Mouse (Mus musculus): Measurements from ENCODE around the gene Msx1. TPM values are rescaled to one million over a fixed set of nuclear protein-coding genes. Genes with fewer than 3 reads are reported as not detected.

Gene Msx1
- total and polyA plus RNA-seq, 2 experiments from 2014 or later: 7.4 to 17.2 TPM

DNA sequence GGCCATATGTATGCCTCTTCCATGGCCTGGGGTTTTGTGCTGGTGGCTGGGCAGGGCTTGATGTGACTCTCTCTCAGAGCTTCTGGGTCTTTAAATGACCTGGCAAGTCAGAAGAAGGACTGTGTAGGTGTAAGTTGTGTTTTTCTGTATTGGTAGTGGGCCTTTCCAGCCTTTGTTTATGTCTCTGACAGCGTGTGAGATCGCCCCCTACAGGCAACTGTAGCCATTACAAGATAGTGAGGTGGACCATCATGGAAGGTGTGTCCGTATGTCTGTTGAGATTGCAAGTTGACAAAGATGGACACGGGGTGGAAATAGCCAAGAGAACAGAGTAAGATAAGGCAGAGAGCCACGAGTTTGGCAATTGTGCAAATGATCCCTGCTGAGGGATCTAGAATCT is 32.2 kb downstream of the Msx1 start:
- H3K4me3 ChIP-seq (ENCODE audit: low read depth, low read length): no peak overlapping the region
- no peak; the same call in 1 of the 2 replicates for TF ChIP-seq CTCF (IDR thresholded peaks at IDR 0.05; ENCODE audit: low read depth)
- H3K4me2 ChIP-seq (ENCODE audit: low read depth): no peak overlapping the region
- 55% methylated on average over 5 of the region's 5 CpGs for WGBS
- H3K36me3 ChIP-seq (ENCODE audit: insufficient read depth): no peaks in the 10 kb centered on the region
- H3K27ac ChIP-seq (ENCODE audit: low read depth, low read length): no peak overlapping the region
- no peaks in the 10 kb centered on the region for H3K4me1 ChIP-seq (ENCODE audit: insufficient read depth)
- no peaks in the 10 kb centered on the region for H3K27me3 ChIP-seq (ENCODE audit: insufficient read depth, low read length)
- DNase-seq (no peak), ATAC-seq (no peak)
- H3K9ac ChIP-seq: no peak overlapping the region
- H3K9me3 ChIP-seq (ENCODE audit: low read length): no peaks in the 10 kb centered on the region

DNA sequence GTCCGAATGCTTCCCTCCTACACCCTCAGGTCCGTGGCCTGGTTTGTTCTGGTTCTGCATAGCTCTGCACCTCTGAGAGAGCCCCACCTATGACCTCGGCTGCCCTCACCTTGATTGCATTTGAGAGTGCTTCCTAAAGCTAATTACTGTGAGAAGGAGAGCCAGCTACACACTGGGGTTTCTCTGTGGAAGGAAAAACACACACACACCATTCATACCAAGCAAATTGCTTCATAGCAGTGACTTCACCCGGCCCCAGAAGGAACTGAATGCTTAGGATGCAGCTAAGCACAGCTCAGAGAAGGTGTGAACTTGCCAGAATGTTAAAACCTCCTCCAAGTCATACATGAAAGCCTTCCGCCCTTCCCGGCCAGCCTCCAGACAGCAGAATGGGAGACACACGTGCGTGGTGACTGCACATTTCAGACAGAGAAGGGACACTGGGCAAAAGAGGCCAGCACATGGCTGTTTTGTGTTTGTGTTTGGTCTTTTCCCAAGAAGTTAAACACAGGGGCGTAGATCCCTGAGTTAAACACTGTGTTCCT is 39.5 kb downstream of the Msx1 start:
- Histone ChIP-seq H3K9me3 (ENCODE audit: low read length) (no peaks in the 10 kb centered on the region), H3K4me1 (ENCODE audit: insufficient read depth) (no peaks in the 10 kb centered on the region), H3K36me3 (ENCODE audit: insufficient read depth) (no peaks in the 10 kb centered on the region), H3K4me2 (ENCODE audit: low read depth) (no peak overlapping the region), H3K27ac (ENCODE audit: low read depth, low read length) (no peak overlapping the region), H3K27me3 (ENCODE audit: insufficient read depth, low read length) (no peaks in the 10 kb centered on the region; the same call in 1 of the 2 replicates), H3K4me3 (ENCODE audit: low read depth, low read length) (no peak overlapping the region), H3K9ac (no peak overlapping the region)
- DNase-seq (no peak), ATAC-seq (no peak)
- 67% methylated on average over 9 of the region's 9 CpGs for WGBS
- no peak for TF ChIP-seq CTCF (IDR thresholded peaks at IDR 0.05; ENCODE audit: low read depth)

DNA sequence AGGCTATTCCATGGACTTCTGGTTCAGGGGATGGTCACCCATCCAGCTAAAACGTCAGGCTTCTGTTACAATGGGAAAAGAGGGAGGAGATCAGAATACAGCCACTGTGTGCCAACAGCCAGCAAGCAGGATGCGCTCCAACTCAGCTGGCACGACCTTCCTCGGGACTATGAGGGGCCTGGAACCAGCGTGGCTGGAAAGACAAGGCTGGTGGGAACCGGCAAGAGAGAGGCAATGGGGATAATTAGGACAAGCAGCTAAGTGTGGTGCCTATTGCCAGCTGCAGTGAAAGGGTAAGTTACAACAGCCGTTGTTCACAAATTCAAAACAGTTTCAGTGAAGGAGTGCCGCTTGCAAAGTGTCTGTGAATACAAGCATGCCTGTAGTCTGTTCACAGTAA is 41.1 kb downstream of the Msx1 start:
- peak; percentile 32 for DNase-seq
- no peaks in the 10 kb centered on the region for H3K9me3 ChIP-seq (ENCODE audit: low read length)
- H3K27me3 ChIP-seq (ENCODE audit: insufficient read depth, low read length): no peaks in the 10 kb centered on the region; the same call in 1 of the 2 replicates
- no peak overlapping the region for H3K4me3 ChIP-seq (ENCODE audit: low read depth, low read length)
- no peak overlapping the region for H3K27ac ChIP-seq (ENCODE audit: low read depth, low read length)
- ATAC-seq: peak; percentile 69
- WGBS: 35% methylated on average over 8 of the region's 8 CpGs
- no peak overlapping the region for H3K4me2 ChIP-seq (ENCODE audit: low read depth)
- H3K9ac ChIP-seq: no peak overlapping the region
- TF ChIP-seq CTCF (IDR thresholded peaks at IDR 0.05; ENCODE audit: low read depth): no peak
- H3K4me1 ChIP-seq (ENCODE audit: insufficient read depth): no peaks in the 10 kb centered on the region
- H3K36me3 ChIP-seq (ENCODE audit: insufficient read depth): no peaks in the 10 kb centered on the region

DNA sequence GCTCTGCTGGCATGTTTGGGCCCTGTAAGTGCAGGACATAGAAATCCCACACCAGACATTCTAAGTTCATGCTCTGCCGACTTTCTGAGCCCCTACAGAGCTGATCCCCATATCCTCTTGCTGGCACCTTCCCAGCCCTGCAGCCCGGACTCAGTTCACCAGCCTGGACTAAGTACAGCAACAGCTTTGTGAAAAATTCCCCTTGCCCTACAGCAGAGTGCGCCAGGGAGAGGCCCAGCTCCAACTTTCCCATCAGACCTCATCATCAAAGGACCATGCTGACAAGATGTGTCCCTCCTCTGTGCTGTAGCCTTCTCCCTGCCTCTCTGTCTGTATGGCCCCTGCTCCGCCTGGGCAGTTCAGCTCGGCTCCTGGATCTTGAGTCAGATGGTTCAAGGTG is 48.7 kb downstream of the Msx1 start:
- Histone ChIP-seq H3K4me1 (ENCODE audit: insufficient read depth) (no peaks in the 10 kb centered on the region), H3K4me2 (ENCODE audit: low read depth) (no peak overlapping the region), H3K36me3 (ENCODE audit: insufficient read depth) (no peaks in the 10 kb centered on the region), H3K27me3 (ENCODE audit: insufficient read depth, low read length) (peaks cover 8% of the 10 kb centered on the region; the same call in 1 of the 2 replicates), H3K9ac (no peak overlapping the region), H3K27ac (ENCODE audit: low read depth, low read length) (no peak overlapping the region), H3K4me3 (ENCODE audit: low read depth, low read length) (no peak overlapping the region), H3K9me3 (ENCODE audit: low read length) (no peaks in the 10 kb centered on the region)
- ATAC-seq (no peak), DNase-seq (no peak)
- TF ChIP-seq CTCF (IDR thresholded peaks at IDR 0.05; ENCODE audit: low read depth): peak; percentile 36
- 39% methylated on average over 5 of the region's 5 CpGs for WGBS

DNA sequence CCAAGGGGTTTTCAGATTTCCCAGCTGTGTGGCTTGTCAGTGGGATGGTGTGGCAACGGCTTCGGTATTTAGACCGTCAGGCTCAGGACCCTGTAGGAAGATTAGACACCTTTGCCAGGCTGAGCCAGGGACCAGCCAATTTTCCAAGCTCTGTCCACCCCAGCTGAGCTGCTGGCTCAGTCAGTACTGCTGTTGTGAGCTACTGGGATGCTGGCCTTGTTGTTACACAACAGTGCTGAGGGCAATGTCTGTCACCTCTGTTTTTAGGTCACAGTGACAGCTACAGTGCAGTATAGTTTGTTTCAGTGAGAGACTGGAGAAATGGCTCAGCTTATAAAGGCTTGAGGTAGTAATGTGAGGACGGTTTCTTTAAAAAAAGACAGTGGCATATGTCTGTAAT is 50.4 kb downstream of the Msx1 start:
- ATAC-seq (no peak), DNase-seq (no peak)
- WGBS: 80% methylated on average over 4 of the region's 4 CpGs
- no peaks in the 10 kb centered on the region for H3K9me3 ChIP-seq (ENCODE audit: low read length)
- no peak overlapping the region for H3K9ac ChIP-seq
- no peak for TF ChIP-seq CTCF (IDR thresholded peaks at IDR 0.05; ENCODE audit: low read depth)
- H3K4me1 ChIP-seq (ENCODE audit: insufficient read depth): no peaks in the 10 kb centered on the region
- H3K4me2 ChIP-seq (ENCODE audit: low read depth): no peak overlapping the region
- no peak overlapping the region for H3K4me3 ChIP-seq (ENCODE audit: low read depth, low read length)
- no peak overlapping the region for H3K27ac ChIP-seq (ENCODE audit: low read depth, low read length)
- H3K27me3 ChIP-seq (ENCODE audit: insufficient read depth, low read length): 0 out of 2 replicates have a peak, but pooled peaks cover 8% of the 10 kb centered on the region
- no peaks in the 10 kb centered on the region for H3K36me3 ChIP-seq (ENCODE audit: insufficient read depth)

DNA sequence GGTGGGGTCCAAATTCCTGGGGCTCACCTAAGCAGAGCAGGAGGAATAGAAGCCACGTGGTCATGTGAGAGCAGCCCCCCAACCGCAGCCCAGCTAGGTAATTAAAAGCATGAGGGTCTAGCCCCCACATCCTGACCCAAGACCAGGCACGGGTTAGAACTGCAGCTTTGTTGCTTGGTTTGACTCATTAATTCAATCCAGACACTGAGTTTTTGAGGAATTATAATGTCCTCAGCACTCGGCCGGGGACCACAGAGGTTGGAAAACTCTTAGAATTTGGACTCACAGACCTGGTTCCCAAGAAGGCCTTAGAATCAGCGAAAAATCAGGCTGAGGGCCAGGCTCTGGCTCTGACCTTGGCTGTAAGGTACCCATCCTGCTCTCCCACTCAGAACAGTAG is 53.5 kb downstream of the Msx1 start:
- Histone ChIP-seq H3K4me3 (ENCODE audit: low read depth, low read length) (no peak overlapping the region), H3K9ac (no peak overlapping the region), H3K4me1 (ENCODE audit: insufficient read depth) (no peaks in the 10 kb centered on the region), H3K9me3 (ENCODE audit: low read length) (no peaks in the 10 kb centered on the region), H3K27me3 (ENCODE audit: insufficient read depth, low read length) (peaks cover 9% of the 10 kb centered on the region; the same call in 1 of the 2 replicates), H3K36me3 (ENCODE audit: insufficient read depth) (no peaks in the 10 kb centered on the region), H3K4me2 (ENCODE audit: low read depth) (no peak overlapping the region), H3K27ac (ENCODE audit: low read depth, low read length) (no peak overlapping the region)
- no peak for TF ChIP-seq CTCF (IDR thresholded peaks at IDR 0.05; ENCODE audit: low read depth)
- ATAC-seq: no peak
- WGBS: 88% methylated on average over 6 of the region's 6 CpGs
- no peak for DNase-seq

Other genes starting within 250 kb of the Msx1 start
- gene Stk32b, start 107.4 kb downstream of the Msx1 start, total RNA-seq (2014; rRNA removed): 17.5 and 18.9 TPM in 2 replicates
- 22.8 and 23.3 TPM in 2 replicates for gene Stk32b, start 107.4 kb downstream of the Msx1 start, polyA plus RNA-seq (2015; fragmentation: Nextera tagmentation; extraction: Ambion mirVana)
- gene Cytl1, start 89.1 kb downstream of the Msx1 start, total RNA-seq (2014; rRNA removed): 0.38 TPM in 1 of 2 replicates, not detected in the other
- 0.22 and 0.59 TPM in 2 replicates for gene Cytl1, start 89.1 kb downstream of the Msx1 start, polyA plus RNA-seq (2015; fragmentation: Nextera tagmentation; extraction: Ambion mirVana)
- 23.9 and 26.5 TPM in 2 replicates for gene Stx18, start 214.2 kb upstream of the Msx1 start, total RNA-seq (2014; rRNA removed)
- 28.3 and 30.3 TPM in 2 replicates for gene Stx18, start 214.2 kb upstream of the Msx1 start, polyA plus RNA-seq (2015; fragmentation: Nextera tagmentation; extraction: Ambion mirVana)

Data from forebrain, postnatal 0 days (tissue).